Mouse (Mus musculus): ENCODE measurements around the gene Frmpd4. TPM values are rescaled to one million over a fixed set of nuclear protein-coding genes. Genes with fewer than 3 reads are reported as not detected.

The Frmpd4 gene
- polyA plus RNA-seq, 1 experiment = not detected

- Histone ChIP-seq H3K4me3 (ENCODE audit: control insufficient read depth, low read depth, low read length) (no peak overlapping the region), H3K4me1 (ENCODE audit: control insufficient read depth, insufficient read depth, low read length) (no peaks in the 10 kb centered on the region), H3K27ac (ENCODE audit: control insufficient read depth, insufficient read depth, low read depth, low read length) (no peak overlapping the region), H3K27me3 (ENCODE audit: control insufficient read depth, insufficient read depth, low read length) (no peaks in the 10 kb centered on the region), H3K36me3 (ENCODE audit: control insufficient read depth, insufficient read depth, low read length) (no peaks in the 10 kb centered on the region)
- TF ChIP-seq CTCF (IDR thresholded peaks at IDR 0.05; ENCODE audit: control insufficient read depth, insufficient read depth, insufficient replicate concordance, low read depth, low read length) = no peak
- TF ChIP-seq POLR2A (IDR thresholded peaks at IDR 0.05; ENCODE audit: control insufficient read depth, low read depth, low read length) = no peak
Measured at GRCm38 (mm10) chrX:168429814-168430213, 147.2 kb downstream of the Frmpd4 start.

GRCm38 (mm10) chrX:168415403-168415802 is 161.6 kb downstream of the Frmpd4 start:
- Histone ChIP-seq H3K27ac (ENCODE audit: control insufficient read depth, insufficient read depth, low read depth, low read length) (no peak overlapping the region), H3K27me3 (ENCODE audit: control insufficient read depth, insufficient read depth, low read length) (no peaks in the 10 kb centered on the region), H3K4me1 (ENCODE audit: control insufficient read depth, insufficient read depth, low read length) (no peaks in the 10 kb centered on the region), H3K36me3 (ENCODE audit: control insufficient read depth, insufficient read depth, low read length) (no peaks in the 10 kb centered on the region), H3K4me3 (ENCODE audit: control insufficient read depth, low read depth, low read length) (no peak overlapping the region)
- TF ChIP-seq CTCF (IDR thresholded peaks at IDR 0.05; ENCODE audit: control insufficient read depth, insufficient read depth, insufficient replicate concordance, low read depth, low read length) = no peak
- TF ChIP-seq POLR2A (IDR thresholded peaks at IDR 0.05; ENCODE audit: control insufficient read depth, low read depth, low read length) = no peak

GRCm38 (mm10) chrX:168403512-168403911 is 173.5 kb downstream of the Frmpd4 start:
- Histone ChIP-seq H3K4me1 (ENCODE audit: control insufficient read depth, insufficient read depth, low read length) (no peaks in the 10 kb centered on the region), H3K36me3 (ENCODE audit: control insufficient read depth, insufficient read depth, low read length) (no peaks in the 10 kb centered on the region), H3K4me3 (ENCODE audit: control insufficient read depth, low read depth, low read length) (no peak overlapping the region), H3K27ac (ENCODE audit: control insufficient read depth, insufficient read depth, low read depth, low read length) (no peak overlapping the region), H3K27me3 (ENCODE audit: control insufficient read depth, insufficient read depth, low read length) (no peaks in the 10 kb centered on the region)
- TF ChIP-seq POLR2A (IDR thresholded peaks at IDR 0.05; ENCODE audit: control insufficient read depth, low read depth, low read length) = no peak
- TF ChIP-seq CTCF (IDR thresholded peaks at IDR 0.05; ENCODE audit: control insufficient read depth, insufficient read depth, insufficient replicate concordance, low read depth, low read length) = no peak

DNA sequence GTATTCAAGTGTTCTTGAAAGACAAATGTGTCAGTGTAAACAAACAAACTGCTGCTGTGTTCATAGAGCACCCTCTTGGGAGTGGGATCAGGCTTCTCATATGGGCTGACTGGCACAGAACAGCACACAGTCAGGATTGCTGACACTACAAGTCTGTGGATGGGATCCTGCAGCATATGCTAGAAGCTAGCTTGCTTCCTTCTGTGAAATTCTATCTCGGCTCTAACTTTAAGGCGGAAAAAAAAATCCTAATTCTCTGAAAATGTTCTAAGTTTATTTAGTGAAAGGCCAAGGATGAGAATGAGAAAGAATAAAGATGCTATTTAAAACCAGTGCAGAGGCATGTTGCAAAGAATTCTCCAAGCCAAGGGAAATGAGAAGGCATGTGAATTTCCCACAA is 226.6 kb downstream of the Frmpd4 start:
- Histone ChIP-seq H3K4me3 (ENCODE audit: control insufficient read depth, low read depth, low read length) (no peak overlapping the region), H3K36me3 (ENCODE audit: control insufficient read depth, insufficient read depth, low read length) (no peaks in the 10 kb centered on the region), H3K27ac (ENCODE audit: control insufficient read depth, insufficient read depth, low read depth, low read length) (no peak overlapping the region), H3K4me1 (ENCODE audit: control insufficient read depth, insufficient read depth, low read length) (no peaks in the 10 kb centered on the region), H3K27me3 (ENCODE audit: control insufficient read depth, insufficient read depth, low read length) (no peaks in the 10 kb centered on the region)
- TF ChIP-seq CTCF (IDR thresholded peaks at IDR 0.05; ENCODE audit: control insufficient read depth, insufficient read depth, insufficient replicate concordance, low read depth, low read length) (no peak), POLR2A (IDR thresholded peaks at IDR 0.05; ENCODE audit: control insufficient read depth, low read depth, low read length) (no peak)

GRCm38 (mm10) chrX:168349320-168350225 is 227.5 kb downstream of the Frmpd4 start:
- Histone ChIP-seq H3K27me3 (ENCODE audit: control insufficient read depth, insufficient read depth, low read length) (no peaks in the 10 kb centered on the region), H3K27ac (ENCODE audit: control insufficient read depth, insufficient read depth, low read depth, low read length) (no peak overlapping the region), H3K4me1 (ENCODE audit: control insufficient read depth, insufficient read depth, low read length) (no peaks in the 10 kb centered on the region), H3K36me3 (ENCODE audit: control insufficient read depth, insufficient read depth, low read length) (no peaks in the 10 kb centered on the region), H3K4me3 (ENCODE audit: control insufficient read depth, low read depth, low read length) (no peak overlapping the region)
- TF ChIP-seq CTCF (IDR thresholded peaks at IDR 0.05; ENCODE audit: control insufficient read depth, insufficient read depth, insufficient replicate concordance, low read depth, low read length) = no peak

- Histone ChIP-seq H3K36me3 (ENCODE audit: control insufficient read depth, insufficient read depth, low read length) (no peaks in the 10 kb centered on the region), H3K4me1 (ENCODE audit: control insufficient read depth, insufficient read depth, low read length) (no peaks in the 10 kb centered on the region), H3K4me3 (ENCODE audit: control insufficient read depth, low read depth, low read length) (no peak overlapping the region), H3K27me3 (ENCODE audit: control insufficient read depth, insufficient read depth, low read length) (no peaks in the 10 kb centered on the region), H3K27ac (ENCODE audit: control insufficient read depth, insufficient read depth, low read depth, low read length) (no peak overlapping the region)
- no peak for TF ChIP-seq POLR2A (IDR thresholded peaks at IDR 0.05; ENCODE audit: control insufficient read depth, low read depth, low read length)
- no peak for TF ChIP-seq CTCF (IDR thresholded peaks at IDR 0.05; ENCODE audit: control insufficient read depth, insufficient read depth, insufficient replicate concordance, low read depth, low read length)
Measured at GRCm38 (mm10) chrX:168338212-168338611, 238.8 kb downstream of the Frmpd4 start.

DNA sequence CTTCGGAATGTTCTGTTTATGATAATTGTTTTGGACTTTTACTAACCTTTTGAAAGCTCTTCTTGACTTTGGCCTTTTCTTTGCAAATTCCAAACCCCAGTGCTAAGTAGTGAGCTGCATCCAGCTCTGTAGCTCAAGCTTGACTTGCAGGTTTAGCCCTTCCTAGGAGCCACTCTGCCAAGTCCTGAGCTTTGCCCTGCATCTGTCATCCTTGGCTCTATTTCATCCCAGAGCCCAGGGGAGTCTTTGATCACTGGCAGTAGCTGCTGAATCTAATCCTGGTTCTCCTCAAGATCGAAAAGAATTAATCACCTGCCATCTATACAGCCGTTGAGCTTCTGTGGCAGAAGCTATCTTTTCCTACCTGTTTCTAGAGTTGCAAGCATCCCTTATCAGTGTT is 251.9 kb downstream of the Frmpd4 start:
- no peak overlapping the region for H3K27ac ChIP-seq (ENCODE audit: control insufficient read depth, insufficient read depth, low read depth, low read length)
- H3K27me3 ChIP-seq (ENCODE audit: control insufficient read depth, insufficient read depth, low read length) = no peaks in the 10 kb centered on the region
- TF ChIP-seq CTCF (IDR thresholded peaks at IDR 0.05; ENCODE audit: control insufficient read depth, insufficient read depth, insufficient replicate concordance, low read depth, low read length) (no peak), POLR2A (IDR thresholded peaks at IDR 0.05; ENCODE audit: control insufficient read depth, low read depth, low read length) (no peak)
- no peaks in the 10 kb centered on the region for H3K4me1 ChIP-seq (ENCODE audit: control insufficient read depth, insufficient read depth, low read length)
- no peaks in the 10 kb centered on the region for H3K36me3 ChIP-seq (ENCODE audit: control insufficient read depth, insufficient read depth, low read length)
- H3K4me3 ChIP-seq (ENCODE audit: control insufficient read depth, low read depth, low read length) = no peak overlapping the region
